Mouse (Mus musculus) midbrain, embryonic 12.5 days (tissue): ENCODE measurements around the gene Gm37240. TPM values are rescaled to one million over a fixed set of nuclear protein-coding genes. Genes with fewer than 3 reads are reported as not detected.
"Not testable (repeated sequence)": the region's sequence is repeated elsewhere in the genome, so short reads cannot be mapped to it uniquely, and the experiment has no call there.

Experiments used
- ATAC-seq: fragments of 200-750 bp; cut with Nextera tagmentation; 2 replicates; pipeline ENCODE4 v1.8.0; 2017; ENCODE audit warnings: low read depth, moderate TSS enrichment, moderate library complexity; ENCODE audit not compliant: low FRiP score
- H3K27ac ChIP-seq: fragments of 300-500 bp; sonication (generic); replicated peaks from 2 replicates; pipeline ENCODE4 v1.5.1; 2016; ENCODE audit warnings: mild to moderate bottlenecking
- H3K27me3 ChIP-seq: fragments of 300-500 bp; sonication (generic); 2 replicates; pipeline ENCODE4 v1.6.1; 2016; ENCODE audit warnings: mild to moderate bottlenecking
- H3K36me3 ChIP-seq: fragments of 300-500 bp; sonication (generic); 2 replicates; pipeline ENCODE4 v1.6.1; 2016
- H3K4me1 ChIP-seq: fragments of 300-500 bp; sonication (generic); 2 replicates; pipeline ENCODE4 v1.6.1; 2016
- H3K4me2 ChIP-seq: fragments of 300-500 bp; sonication (generic); replicated peaks from 2 replicates; pipeline ENCODE4 v1.6.1; 2016; ENCODE audit warnings: mild to moderate bottlenecking, moderate library complexity
- H3K4me3 ChIP-seq: fragments of 300-500 bp; sonication (generic); 2 replicates; pipeline ENCODE4 v1.5.1; 2016; ENCODE audit warnings: mild to moderate bottlenecking
- H3K9ac ChIP-seq: fragments of 300-500 bp; sonication (generic); replicated peaks from 2 replicates; pipeline ENCODE4 v1.6.1; 2016; ENCODE audit warnings: mild to moderate bottlenecking, moderate library complexity
- H3K9me3 ChIP-seq: fragments of 300-500 bp; sonication (generic); 2 replicates; pipeline ENCODE4 v1.6.1; 2016; ENCODE audit warnings: mild to moderate bottlenecking
- WGBS: fragments of 180-500 bp; shearing (Covaris S2); methylation state at CpG from one replicate; pipeline ENCODE4 v1.1.7; 2016; 5-methylcytosine and 5-hydroxymethylcytosine counted together
- polyA plus RNA-seq: library from polyadenylated mRNA; unstranded; fragments of >200 nt; fragmentation: Nextera tagmentation; extraction: Ambion mirVana; gene quantifications from 2 replicates; pipeline ENCODE4 v1.2.1, GENCODE M21; 2016

Gm37240 gene
- polyA plus RNA-seq, 1 experiment from 2014 or later, result 0.96 TPM

DNA sequence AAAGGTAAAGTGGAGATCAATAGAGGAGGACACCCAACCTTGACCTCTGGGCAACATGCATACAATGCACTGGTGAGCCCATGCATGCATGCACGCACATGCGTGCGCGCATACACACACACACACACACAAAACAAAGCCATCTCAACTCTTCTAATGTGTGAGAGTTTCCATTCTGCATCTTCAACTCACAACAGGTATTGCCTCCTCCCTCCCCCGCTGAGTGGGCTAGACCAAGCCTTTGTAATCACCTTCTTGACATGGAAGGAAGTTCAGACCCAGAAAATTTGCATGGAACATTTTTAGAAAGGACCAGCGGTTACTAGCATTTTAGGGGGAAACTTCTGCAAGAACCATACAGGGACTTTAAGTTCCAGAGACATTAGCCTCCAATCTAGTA is 1213.8 kb downstream of the Gm37240 start:
- no peak overlapping the region for H3K4me2 ChIP-seq
- peaks cover 16% of the 10 kb centered on the region for H3K27me3 ChIP-seq
- H3K4me1 ChIP-seq, result no peaks in the 10 kb centered on the region
- H3K27ac ChIP-seq, result no peak overlapping the region
- ATAC-seq, result no peak
- no peak overlapping the region for H3K9ac ChIP-seq
- H3K9me3 ChIP-seq, result no peaks in the 10 kb centered on the region
- no peak overlapping the region for H3K4me3 ChIP-seq
- WGBS, result 97% methylated on average over 6 of the region's 6 CpGs
- H3K36me3 ChIP-seq, result no peaks in the 10 kb centered on the region

DNA sequence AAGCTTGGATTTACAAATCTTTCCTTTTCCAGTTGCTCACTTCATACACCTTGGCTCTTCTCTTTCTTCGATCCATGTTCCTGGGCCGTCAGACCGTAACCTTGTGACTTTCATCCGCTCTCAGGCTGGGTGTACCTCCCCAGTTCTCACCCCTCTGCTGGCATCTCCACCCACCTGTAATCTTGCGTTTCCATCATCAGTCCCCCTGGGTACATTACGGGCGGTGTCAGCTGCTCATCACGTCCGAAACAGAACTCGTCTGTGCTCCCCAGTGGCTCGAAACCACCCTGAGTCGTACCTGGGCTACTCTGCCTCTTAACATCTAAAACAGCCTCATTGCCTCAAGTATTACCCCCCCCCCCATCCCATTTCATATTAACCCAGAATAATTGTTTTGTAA is 1215.2 kb downstream of the Gm37240 start:
- 96% methylated on average over 12 of the region's 12 CpGs for WGBS

GRCm38 (mm10) chr3:84668957-84669356 is 1218.4 kb downstream of the Gm37240 start:
- ATAC-seq, result no peak
- 89% methylated on average over 3 of the region's 3 CpGs for WGBS
- Histone ChIP-seq H3K4me1 (peaks cover 19% of the 10 kb centered on the region), H3K27ac (no peak overlapping the region), H3K4me3 (no peak overlapping the region), H3K4me2 (no peak overlapping the region), H3K36me3 (no peaks in the 10 kb centered on the region), H3K9ac (no peak overlapping the region), H3K27me3 (peaks cover 61% of the 10 kb centered on the region), H3K9me3 (no peaks in the 10 kb centered on the region)

More for the DNA sequence above, 1215.2 kb downstream of the Gm37240 start:
- ATAC-seq, result no peak
- no peaks in the 10 kb centered on the region for H3K36me3 ChIP-seq
- H3K27ac ChIP-seq, result no peak overlapping the region
- H3K4me2 ChIP-seq, result no peak overlapping the region
- no peak overlapping the region for H3K9ac ChIP-seq
- H3K4me1 ChIP-seq, result no peaks in the 10 kb centered on the region
- no peaks in the 10 kb centered on the region for H3K9me3 ChIP-seq
- no peak overlapping the region for H3K4me3 ChIP-seq
- H3K27me3 ChIP-seq, result peaks cover 29% of the 10 kb centered on the region

GRCm38 (mm10) chr3:84665255-84666073 is 1221.9 kb downstream of the Gm37240 start:
- 1% methylated on average over 21 of the region's 21 CpGs for WGBS
- Histone ChIP-seq H3K4me2 (peak overlapping the region; percentile 53), H3K4me1 (peaks cover 19% of the 10 kb centered on the region), H3K4me3 (peak overlapping the region; percentile 31), H3K36me3 (no peaks in the 10 kb centered on the region), H3K27me3 (peaks cover 92% of the 10 kb centered on the region), H3K9ac (peak overlapping the region; percentile 34; the same call in 1 of the 2 replicates), H3K9me3 (no peaks in the 10 kb centered on the region), H3K27ac (no peak overlapping the region)
- ATAC-seq, result peak; percentile 81

GRCm38 (mm10) chr3:84664686-84665085 is 1222.6 kb downstream of the Gm37240 start:
- peaks cover 19% of the 10 kb centered on the region for H3K4me1 ChIP-seq
- H3K9me3 ChIP-seq, result no peaks in the 10 kb centered on the region
- H3K27me3 ChIP-seq, result peaks cover 88% of the 10 kb centered on the region
- no peak overlapping the region for H3K9ac ChIP-seq
- peak overlapping the region; percentile 53 for H3K4me2 ChIP-seq
- H3K4me3 ChIP-seq, result no peak overlapping the region
- WGBS, result 63% methylated on average over 8 of the region's 8 CpGs
- ATAC-seq, result no peak
- H3K27ac ChIP-seq, result no peak overlapping the region
- H3K36me3 ChIP-seq, result no peaks in the 10 kb centered on the region

GRCm38 (mm10) chr3:84663858-84664257 is 1223.5 kb downstream of the Gm37240 start:
- 81% methylated on average over 4 of the region's 4 CpGs for WGBS
- H3K27me3 ChIP-seq, result peaks cover 82% of the 10 kb centered on the region

DNA sequence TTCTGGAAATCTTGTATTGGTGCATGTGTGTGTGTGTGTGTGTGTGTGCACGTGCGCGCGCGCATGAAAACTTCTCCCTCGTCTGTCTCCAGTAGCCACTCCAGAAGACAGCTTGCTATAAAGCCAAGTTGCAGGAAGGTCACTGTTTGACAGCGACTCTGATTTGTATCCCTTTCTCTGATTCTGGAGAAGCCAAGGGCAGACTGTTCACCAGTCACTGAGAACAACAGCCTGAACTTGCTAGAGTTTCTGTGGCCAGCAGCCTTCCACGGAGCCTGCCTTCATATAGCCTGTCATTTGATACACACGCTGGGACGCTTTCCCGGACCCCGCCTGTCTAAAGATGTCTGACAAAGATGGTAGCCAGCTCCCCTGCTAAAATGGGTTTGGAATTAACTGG is 1224.2 kb downstream of the Gm37240 start:
- peaks cover 4% of the 10 kb centered on the region; the same call in 1 of the 2 replicates for H3K9me3 ChIP-seq
- no peak overlapping the region for H3K4me2 ChIP-seq
- H3K27ac ChIP-seq, result no peak overlapping the region
- no peak overlapping the region for H3K4me3 ChIP-seq
- peaks cover 74% of the 10 kb centered on the region for H3K27me3 ChIP-seq
- 90% methylated on average over 12 of the region's 12 CpGs for WGBS
- H3K4me1 ChIP-seq, result peaks cover 19% of the 10 kb centered on the region
- no peak overlapping the region for H3K9ac ChIP-seq
- no peak for ATAC-seq
- H3K36me3 ChIP-seq, result no peaks in the 10 kb centered on the region

More at GRCm38 (mm10) chr3:84663858-84664257, 1223.5 kb downstream of the Gm37240 start:
- Histone ChIP-seq H3K4me1 (peaks cover 19% of the 10 kb centered on the region), H3K4me2 (no peak overlapping the region), H3K27ac (no peak overlapping the region), H3K36me3 (no peaks in the 10 kb centered on the region), H3K9me3 (peaks cover 2% of the 10 kb centered on the region; the same call in 1 of the 2 replicates), H3K9ac (no peak overlapping the region), H3K4me3 (no peak overlapping the region)
- ATAC-seq, result no peak

DNA sequence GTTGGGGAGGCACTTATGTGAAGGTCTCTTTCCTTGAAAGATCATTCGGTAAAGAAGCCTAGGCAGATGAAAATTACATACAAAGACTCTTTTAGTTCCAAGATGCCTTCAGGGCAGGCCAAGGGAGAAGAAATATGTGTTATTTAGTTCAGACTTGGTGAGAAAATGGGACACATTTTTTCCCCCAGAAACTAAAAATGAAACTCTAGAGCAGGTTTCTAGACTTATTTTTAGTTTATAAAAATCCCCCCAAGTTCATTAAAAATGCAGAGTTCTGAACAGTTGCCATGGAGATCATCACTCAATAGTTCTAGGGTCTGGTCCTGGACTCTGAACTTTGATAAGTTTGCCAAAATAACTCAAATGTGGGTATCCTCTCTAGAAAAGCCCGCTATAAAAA is 1226.9 kb downstream of the Gm37240 start:
- H3K9ac ChIP-seq, result no peak overlapping the region
- H3K4me2 ChIP-seq, result no peak overlapping the region
- WGBS, result 88% methylated on average over 2 of the region's 2 CpGs
- H3K4me3 ChIP-seq, result no peak overlapping the region
- H3K27me3 ChIP-seq, result peaks cover 48% of the 10 kb centered on the region
- H3K36me3 ChIP-seq, result no peaks in the 10 kb centered on the region
- H3K9me3 ChIP-seq, result peaks cover 4% of the 10 kb centered on the region; the same call in 1 of the 2 replicates
- H3K27ac ChIP-seq, result no peak overlapping the region
- no peak for ATAC-seq
- peaks cover 13% of the 10 kb centered on the region; the same call in 1 of the 2 replicates for H3K4me1 ChIP-seq

DNA sequence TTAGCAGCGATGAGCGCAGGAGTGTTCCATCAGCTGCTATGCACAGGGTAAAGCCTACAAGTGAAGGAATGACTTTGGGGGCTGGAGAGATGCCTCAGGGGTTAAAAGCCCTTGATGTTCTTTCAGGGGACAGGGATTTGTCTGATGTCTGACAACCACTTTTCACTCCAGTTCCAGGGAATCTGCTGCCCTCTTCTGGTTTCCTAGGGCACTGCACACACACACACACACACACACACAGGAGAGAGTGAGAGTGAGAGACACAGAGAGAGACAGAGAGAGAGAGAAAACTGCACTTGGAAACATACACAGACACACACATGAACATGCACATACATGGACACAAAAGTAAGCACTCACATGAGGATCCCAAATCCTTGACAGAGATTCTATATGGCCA is 1228.4 kb downstream of the Gm37240 start:
- Histone ChIP-seq H3K9ac (no peak overlapping the region), H3K4me1 (peaks cover 20% of the 10 kb centered on the region), H3K27me3 (peaks cover 44% of the 10 kb centered on the region), H3K36me3 (no peaks in the 10 kb centered on the region), H3K27ac (no peak overlapping the region), H3K9me3 (peaks cover 4% of the 10 kb centered on the region; the same call in 1 of the 2 replicates), H3K4me3 (no peak overlapping the region), H3K4me2 (no peak overlapping the region)
- ATAC-seq, result no peak
- WGBS, result 98% methylated on average over 2 of the region's 2 CpGs

DNA sequence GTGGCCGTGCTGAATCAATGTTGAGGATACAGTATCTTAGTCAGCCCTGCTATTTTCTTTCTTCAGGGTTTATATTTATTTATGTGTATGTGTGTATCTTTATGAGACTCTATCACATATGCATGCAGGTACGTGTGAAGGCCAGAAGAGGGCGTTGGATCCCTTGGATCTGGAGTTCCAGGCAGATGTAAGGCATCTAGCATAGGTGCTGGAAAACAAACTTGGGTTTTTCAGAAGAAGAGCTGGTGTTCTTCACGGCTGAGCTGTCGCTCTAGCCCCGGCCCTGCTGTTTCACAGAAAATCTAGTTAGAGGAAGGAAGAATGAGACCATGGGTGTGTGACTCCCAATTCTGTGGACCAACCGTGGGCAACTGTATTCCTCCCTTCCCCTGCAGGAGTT is 1229.3 kb downstream of the Gm37240 start:
- peaks cover 39% of the 10 kb centered on the region for H3K27me3 ChIP-seq
- H3K36me3 ChIP-seq, result no peaks in the 10 kb centered on the region
- no peak overlapping the region for H3K9ac ChIP-seq
- no peak overlapping the region for H3K4me3 ChIP-seq
- H3K4me2 ChIP-seq, result no peak overlapping the region
- no peak for ATAC-seq
- H3K9me3 ChIP-seq, result peaks cover 4% of the 10 kb centered on the region; the same call in 1 of the 2 replicates
- WGBS, result 87% methylated on average over 7 of the region's 7 CpGs
- no peak overlapping the region for H3K27ac ChIP-seq
- H3K4me1 ChIP-seq, result peaks cover 22% of the 10 kb centered on the region

GRCm38 (mm10) chr3:84657240-84657639 is 1230.1 kb downstream of the Gm37240 start:
- no peak overlapping the region for H3K27ac ChIP-seq
- no peak for ATAC-seq

GRCm38 (mm10) chr3:84655785-84656150 is 1231.5 kb downstream of the Gm37240 start:
- not testable (repeated sequence) for H3K27ac ChIP-seq, H3K9ac ChIP-seq, H3K9me3 ChIP-seq, ATAC-seq, H3K4me3 ChIP-seq, H3K36me3 ChIP-seq
- Histone ChIP-seq H3K4me1 (peaks cover 22% of the 10 kb centered on the region), H3K4me2 (peak overlapping the region; percentile 42), H3K27me3 (peaks cover 22% of the 10 kb centered on the region)
- 70% methylated on average over 2 of the region's 2 CpGs for WGBS

More at GRCm38 (mm10) chr3:84657240-84657639, 1230.1 kb downstream of the Gm37240 start:
- no peaks in the 10 kb centered on the region for H3K36me3 ChIP-seq
- H3K4me2 ChIP-seq, result no peak overlapping the region
- WGBS, result 77% methylated on average over 6 of the region's 6 CpGs
- H3K27me3 ChIP-seq, result peaks cover 36% of the 10 kb centered on the region
- H3K9ac ChIP-seq, result no peak overlapping the region
- H3K9me3 ChIP-seq, result peaks cover 4% of the 10 kb centered on the region; the same call in 1 of the 2 replicates
- H3K4me3 ChIP-seq, result no peak overlapping the region
- peaks cover 22% of the 10 kb centered on the region for H3K4me1 ChIP-seq
